Mouse (Mus musculus) telencephalon, adult 2 months (tissue): ENCODE results near the gene Speer4c.
"Not testable (repeated sequence)": the region's sequence is repeated elsewhere in the genome, so short reads cannot be mapped to it uniquely, and the experiment has no call there.

Experiments
- DNase-seq: peaks from one replicate; pipeline ENCODE4 v3.0.0-alpha.2; 2011; ENCODE audit warnings: low read depth, low spot score

Speer4c gene

DNA sequence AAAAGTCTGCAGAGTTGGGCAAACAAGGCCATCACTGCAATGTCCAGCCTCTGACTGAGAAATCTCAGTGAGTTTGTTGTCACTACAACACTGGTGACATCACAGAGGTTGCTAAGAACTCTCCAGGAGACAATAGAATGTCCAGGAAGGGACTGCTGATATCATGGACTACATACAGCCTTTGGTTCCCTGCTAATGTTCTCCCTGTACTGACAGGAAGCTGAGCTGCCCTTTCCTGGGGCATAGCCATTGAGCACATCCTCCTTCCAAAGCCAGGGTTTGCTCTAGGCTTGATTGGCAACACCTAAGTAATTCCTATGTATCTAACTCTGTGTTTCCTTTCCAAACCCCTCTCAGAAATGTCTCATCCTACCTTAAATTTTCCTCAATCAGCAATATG, at the start of gene Speer4c:
Gene Speer4c, minus strand, starts transcription at position 101 of the 400 bp plus-strand sequence.
- DNase-seq: not testable (repeated sequence)

DNA sequence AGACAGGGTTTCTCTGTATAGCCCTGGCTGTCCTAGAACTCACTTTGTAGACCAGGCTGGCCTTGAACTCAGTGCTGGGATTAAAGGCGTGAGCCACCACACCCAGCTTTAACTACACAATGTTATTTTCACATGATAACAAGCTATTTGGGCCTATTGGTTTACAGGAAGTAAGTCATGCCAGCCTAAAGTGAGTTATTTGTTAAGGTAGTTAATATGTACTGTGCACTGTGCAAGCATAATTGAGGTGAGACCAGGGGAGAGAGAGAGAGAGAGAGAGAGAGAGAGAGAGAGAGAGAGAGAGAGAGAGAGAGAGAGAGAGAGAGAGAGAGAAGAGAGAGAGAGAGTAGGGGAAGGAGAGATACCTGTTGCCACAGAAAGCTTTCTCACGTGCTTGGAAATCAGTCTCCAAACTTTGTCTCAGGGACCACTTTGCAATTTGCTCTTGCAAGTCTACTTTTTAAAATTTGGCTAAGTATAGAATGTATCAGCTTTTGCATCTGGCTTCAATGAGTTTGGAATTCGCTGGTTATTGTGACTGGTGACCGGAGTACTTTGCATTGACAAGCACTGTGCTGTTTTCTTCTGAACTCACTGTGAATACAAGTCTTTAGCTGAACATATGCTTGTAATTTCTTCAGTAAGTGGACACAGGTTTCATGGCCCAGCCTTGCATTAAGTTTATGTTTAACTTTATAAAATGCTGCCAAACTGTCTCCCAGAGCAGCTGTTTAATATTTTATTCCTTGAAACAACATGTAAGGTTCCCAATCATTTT, 33.6 kb upstream of the Speer4c start:
- DNase-seq: no peak

DNA sequence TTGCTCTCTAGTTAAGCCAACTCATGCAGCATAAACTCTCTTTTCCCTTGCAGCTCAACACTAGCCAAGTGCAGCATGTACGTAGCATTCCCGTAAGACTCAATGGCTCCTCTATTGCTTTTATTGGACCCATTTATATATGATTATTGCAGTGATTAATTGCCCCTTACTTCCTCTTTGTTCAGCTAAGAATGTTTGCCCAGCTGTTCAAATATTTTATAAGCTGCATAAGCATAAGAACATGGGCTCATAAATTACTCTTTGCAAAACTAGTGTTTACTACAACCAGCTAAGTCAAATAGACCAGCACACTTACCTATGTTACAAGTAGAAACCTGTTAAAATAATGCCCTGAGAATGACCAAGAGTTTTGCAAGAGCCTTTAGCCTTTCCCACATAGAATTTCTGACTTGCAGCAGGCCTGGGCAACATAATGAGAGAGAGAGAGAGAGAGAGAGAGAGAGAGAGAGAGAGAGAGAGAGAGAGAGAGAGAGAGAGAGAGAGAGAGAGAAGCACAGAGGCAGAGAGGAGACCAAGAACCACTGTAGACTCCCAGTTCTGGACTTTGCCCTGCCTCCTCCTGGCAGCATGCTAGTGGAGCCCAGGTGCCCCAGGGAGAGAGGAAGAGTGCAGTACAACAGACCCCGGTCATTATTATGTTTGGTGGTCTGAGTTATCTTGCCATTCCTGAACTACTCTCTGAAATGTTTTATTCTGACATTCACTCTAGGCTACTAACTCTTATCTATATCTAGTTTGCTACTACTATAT, 20.2 kb upstream of the Speer4c start:
- DNase-seq: no peak

DNA sequence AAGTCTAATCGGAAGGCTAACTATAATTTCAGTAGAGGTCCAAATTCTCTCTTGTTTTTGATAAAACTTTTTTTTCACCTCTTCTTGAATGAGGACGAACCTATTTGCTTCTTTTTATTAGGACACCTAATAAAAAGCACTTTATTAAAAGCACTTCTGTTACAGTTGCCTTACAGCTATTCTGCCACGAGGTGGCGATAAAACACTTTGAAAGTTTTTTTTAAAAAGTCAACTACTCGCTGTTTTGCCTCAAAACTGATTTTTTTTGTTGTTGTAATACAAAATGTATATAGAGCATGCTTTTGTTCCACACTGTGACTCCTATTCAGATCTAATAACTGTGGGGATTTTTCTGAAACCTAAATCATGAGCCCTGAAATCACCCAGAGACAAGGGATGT, 11.2 kb downstream of the Speer4c start:
- not testable (repeated sequence) for DNase-seq

DNA sequence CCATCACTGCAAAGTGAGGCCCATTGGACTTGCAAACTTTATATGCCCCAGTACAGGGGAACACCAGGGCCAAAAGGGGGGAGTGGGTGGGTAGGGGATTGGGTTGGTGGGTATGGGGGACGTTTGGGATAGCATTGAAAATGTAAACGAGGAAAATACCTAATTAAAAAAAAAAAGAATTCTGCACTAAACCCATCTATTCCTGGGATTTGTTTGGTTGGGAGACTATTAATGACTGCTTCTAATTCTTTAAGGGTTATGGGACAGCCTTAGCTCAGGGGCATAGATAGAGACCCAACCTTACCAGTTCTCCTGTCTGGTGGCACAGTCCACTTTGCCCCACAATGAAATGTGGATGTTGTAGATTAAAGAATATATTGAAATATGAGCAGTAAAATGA, 16.4 kb downstream of the Speer4c start:
- not testable (repeated sequence) for DNase-seq

DNA sequence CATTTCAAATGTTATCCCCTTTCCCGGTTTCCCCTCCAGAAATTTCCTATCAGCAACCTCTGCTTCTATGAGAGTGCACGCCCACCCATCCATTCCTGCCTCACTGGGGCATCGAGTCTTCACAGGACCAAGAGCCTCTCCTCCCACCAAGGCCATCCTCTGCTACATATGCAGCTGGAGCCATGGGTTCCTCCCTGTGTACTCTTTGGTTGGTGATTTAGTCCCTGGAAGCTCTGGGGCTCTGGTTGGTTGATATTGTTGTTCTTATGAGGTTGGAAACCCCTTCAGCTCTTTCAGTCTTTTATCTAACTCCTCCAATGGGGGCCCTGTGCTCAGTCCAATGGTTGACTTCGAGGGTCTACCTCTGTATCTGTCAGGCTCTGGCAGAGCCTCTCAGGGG, 22.2 kb downstream of the Speer4c start:
- not testable (repeated sequence) for DNase-seq

DNA sequence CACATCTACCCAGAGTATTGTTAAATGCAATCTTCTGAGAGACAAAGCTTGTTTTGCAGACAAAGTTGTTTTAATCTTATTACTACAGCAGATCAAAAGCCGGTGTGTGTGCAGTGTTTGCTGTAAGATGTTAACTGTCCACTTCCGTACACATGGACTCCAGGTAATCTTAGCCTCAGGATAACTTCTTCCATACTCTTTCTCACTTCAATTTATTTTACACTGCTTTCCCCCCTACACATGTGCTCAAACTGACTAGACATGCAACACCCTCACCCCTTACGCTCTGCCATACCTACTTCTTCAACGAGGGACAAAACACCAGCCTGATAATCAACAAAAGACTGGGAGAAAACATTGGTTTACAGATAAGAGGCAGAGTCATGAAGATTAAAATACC, 23.2 kb downstream of the Speer4c start:
- DNase-seq: not testable (repeated sequence)

DNA sequence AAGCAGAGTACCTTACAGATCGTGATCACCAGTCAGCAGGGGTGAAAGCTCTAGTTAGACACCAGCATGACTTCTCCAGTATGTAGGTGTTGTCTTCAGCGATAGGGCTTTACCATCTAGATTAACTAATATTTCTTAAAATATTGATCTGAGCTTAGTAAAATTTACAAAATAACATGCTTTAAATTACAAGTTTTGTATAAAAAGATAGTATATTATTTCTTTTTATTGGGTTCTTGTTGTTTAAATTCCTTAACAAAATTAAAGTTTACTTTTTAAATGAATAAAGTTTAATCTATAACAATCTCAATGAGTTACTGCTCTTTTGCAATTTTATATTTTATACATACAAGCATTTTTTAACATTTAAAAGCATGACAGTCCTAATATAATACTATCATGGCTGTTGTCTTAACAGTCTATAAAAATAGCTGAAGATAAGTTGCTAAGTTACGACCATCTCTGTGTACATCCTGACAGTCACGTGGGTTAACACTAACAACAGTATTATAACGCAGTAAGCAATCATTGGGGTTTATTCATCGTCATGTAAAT, 24.3 kb downstream of the Speer4c start:
- DNase-seq: not testable (repeated sequence)

DNA sequence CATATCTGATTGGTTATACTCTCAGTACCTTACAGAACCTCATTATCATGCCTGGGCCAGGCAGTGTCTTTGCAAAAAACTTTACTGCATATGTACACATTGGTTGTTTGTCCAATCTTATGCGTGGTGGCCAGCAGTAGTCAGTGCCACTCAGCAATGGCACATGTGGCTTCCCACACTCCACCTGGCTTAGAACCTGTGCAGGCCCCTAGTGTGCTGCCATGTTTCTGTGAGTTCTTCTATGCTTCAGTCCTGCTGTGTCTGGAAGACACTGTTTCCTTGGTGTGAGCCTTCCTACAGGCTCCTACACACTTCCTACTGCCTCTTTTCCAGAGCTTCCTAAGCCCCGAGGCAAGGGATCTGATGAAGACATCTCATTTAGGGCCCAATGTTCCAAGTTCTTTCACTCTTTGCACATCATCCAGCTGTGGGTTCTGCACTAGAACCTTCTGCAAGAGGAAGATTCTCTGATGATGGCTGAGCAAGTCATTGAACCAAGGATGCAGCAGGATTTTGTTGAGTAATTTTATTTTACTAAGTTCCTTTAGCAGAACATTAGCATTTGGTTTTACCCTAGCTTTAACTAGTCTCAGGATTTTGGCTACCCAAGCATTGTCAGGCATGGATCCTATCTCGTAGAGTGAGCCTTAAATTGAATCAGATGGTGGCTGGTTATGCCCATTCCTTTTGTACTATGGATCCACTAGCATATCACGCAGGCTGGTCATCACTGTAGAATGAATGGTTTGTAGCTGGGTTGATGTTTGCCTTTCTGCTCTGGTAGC, 25.0 kb downstream of the Speer4c start:
- not testable (repeated sequence) for DNase-seq

DNA sequence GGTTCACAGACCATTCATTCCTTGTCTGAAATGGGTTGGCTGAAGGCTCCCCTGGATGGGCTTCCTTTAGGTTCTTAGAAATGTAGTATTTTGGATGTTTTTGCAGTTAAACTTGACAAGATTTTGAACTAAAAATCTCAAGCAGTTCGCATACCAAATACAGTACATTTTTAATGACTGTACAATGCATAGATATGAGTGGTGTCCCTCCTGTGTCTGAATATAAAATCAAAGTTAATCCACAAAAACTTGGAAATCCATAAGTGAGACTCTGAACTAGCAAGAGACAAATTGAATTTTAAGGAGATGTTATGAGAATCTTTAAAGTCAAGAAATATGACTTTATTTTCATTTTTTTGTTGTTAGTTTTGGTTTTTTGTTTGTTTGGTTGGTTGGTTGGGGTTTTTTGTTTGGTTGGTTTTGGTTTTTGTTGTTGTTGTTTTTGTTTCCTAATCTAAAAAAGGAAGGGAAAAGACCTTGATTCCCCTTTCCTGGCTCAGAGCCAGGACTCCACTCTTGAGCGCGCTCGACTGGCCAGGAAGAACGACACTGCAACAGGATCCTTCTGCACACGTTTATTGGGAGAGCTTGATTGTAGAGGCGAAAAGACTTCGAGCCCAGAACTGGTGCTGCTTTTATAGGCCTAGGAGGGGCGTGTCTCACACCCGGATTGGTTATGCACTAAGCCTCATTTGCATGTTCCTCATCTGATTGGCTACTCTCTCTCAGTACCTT, 32.6 kb downstream of the Speer4c start:
- not testable (repeated sequence) for DNase-seq

DNA sequence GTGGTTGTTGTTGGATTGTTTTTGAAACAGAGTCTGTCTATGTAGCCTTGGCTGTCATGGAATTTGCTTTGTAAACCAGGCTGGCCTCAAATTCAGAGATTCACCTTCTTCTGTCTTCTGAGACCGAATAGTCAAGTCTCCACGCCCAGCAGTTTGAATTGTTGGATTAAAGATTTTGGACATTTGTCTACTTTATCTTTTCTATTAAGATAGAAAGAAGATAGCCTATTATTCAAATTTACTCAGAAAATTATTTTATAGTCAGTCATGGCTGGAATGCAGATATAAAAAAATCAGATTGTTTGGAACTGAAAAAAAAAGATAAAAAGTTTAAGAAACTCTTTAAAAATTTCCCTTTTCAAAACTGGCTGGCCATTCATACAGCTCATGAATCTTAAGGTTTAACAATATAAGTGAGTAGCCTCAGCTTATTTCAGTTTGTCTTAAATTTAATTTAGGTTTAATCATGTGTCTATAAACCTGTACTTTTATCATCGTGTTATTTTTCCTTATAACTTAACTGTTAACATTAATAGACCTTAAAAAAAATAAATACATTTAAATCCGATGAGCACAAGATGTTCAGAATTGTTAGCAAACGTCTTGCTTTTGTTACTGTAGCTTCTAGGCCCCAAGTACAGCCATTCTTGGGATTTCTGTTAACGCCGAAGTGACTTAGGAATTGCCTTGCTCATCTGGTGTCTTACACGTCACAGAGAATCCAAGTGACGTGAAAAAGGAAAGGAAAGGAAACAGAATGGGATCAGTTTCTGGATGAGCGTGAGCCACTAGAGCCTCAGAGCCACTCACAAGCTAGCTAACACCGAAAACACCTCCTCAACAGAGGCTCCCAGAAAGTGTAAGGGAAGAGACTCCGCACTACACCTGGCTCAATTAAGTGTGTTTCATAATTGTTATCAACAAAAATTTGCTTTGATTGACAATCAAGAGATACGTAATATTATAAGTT, 33.8 kb downstream of the Speer4c start:
- DNase-seq: not testable (repeated sequence)

DNA sequence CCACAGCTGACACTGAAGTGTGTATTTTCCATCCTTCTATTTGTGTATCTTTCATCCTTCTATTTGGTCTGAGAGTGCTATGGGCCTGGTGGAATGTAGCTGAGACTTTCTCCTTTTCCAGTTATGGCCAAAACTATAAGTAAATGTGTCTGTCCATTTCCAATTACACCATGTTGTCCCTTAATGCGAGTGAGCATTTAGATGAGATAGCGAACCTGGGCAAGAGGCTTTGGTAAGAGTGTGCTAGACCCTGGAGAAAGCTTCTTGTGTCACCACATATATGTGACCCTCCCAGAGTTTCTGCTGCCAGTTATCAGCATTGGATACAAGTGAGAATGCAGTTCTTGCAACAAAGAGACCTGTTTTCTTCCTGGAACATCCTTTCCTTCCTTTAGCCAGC, 35.2 kb downstream of the Speer4c start:
- not testable (repeated sequence) for DNase-seq

DNA sequence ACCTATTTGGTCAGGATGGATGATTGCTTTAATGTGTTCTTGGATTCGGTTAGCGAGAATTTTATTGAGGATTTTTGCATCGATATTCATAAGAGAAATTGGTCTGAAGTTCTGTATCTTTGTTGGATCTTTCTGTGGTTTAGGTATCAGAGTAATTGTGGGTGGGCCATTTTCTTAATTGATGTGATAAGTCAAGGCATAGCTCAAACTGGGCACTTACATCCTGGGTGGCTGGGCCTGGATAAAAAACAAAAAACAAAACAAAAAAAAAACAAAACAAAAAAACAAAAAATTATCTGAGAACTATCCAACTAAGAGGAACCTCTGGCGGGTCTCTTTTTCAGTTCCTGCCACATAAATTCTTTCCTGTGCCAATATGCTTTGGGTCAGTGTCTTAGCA, 36.3 kb downstream of the Speer4c start:
- not testable (repeated sequence) for DNase-seq

DNA sequence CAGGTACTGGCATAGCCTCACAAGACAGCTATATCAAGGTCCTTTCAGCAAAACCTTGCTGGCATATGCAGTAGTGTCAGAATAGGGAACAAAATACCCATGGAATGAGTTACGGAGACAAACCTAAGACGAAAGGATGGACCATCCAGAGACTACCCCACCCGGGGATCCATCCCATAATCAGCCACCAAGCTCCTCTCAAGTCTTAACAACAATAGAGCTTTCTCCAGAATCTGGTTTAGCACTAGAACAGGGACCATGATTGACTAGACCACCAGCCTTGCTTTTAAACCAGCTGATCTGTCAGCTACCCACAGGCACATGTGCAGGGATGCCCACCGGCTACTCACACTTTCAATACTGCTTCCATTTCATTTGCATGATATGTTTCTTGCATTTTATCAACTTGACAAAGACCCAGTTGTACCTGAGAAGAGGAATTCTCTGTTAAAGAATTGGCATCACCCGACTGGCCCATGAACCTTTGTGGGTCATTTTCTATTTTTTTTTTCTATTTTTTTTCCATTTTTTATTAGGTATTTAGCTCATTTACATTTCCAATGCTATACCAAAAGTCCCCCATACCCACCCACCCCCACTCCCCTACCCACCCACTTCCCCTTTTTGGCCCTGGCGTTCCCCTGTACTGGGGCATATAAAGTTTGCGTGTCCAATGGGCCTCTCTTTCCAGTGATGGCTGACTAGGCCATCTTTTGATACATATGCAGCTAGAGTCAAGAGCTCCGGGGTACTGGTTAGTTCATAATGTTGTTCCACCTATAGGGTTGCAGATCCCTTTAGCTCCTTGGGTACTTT, 39.4 kb downstream of the Speer4c start:
- DNase-seq: not testable (repeated sequence)

DNA sequence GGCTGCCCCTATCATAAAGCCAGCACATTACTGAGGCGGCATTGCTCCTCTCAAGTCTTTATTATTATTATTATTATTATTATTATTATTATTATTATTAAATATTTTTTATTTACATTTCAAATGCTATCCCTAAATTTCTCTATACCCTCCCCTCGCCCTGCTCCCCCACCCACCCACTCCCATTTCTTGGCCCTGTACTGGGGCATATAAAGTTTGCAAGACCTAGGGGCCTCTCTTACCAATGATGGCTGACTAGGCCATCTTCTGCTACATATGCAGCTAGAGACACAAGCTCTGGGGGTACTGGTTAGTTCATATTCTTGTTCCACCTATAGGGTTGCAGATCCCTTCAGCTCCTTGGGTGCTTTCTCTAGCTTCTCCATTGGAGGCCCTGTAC, 40.1 kb downstream of the Speer4c start:
- DNase-seq: not testable (repeated sequence)

DNA sequence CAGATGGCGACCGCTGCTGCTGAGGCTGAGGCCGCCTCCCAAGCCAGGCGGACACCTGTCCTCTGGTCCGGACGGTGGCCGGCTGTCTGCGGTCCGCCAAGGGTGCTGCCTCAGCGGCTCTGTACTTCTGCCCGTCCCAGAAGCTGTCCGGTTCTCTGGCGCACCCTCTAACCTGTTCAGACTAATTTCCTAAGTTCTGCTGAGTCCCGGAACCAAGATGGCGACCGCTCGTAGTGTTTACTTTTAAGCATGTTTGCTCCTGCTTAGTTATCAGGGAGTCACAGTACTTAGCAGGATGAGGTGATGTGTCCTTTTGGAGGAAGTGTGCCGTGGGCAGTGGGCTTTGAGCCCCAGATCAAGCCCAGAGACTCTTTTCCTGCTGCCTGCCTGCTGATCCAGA, 43.3 kb downstream of the Speer4c start:
- not testable (repeated sequence) for DNase-seq

DNA sequence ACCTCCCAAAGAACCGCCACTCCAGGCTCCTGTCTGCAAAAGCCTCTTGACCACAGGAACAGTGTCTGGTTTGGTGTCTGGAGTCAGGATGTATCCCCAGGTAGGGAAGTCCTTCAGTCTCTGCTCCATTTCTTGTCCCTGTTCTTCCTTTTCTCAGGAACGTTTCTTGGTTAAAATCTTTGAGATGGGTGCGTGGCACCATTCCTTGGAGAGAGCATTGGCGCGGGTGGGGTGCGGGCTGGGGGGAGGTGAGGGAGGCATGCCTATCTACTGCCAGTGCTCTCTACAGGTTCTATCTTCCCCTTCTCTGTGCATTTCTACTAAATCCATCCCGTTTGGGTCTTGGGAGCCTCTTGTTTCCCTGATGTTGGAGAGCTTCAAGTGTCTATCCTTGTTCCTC, 50.2 kb downstream of the Speer4c start:
- DNase-seq: not testable (repeated sequence)
